Mouse (Mus musculus): Measurements from ENCODE around the gene Fcrl1. TPM values are rescaled to one million over a fixed set of nuclear protein-coding genes. Genes with fewer than 3 reads are reported as not detected.

Fcrl1 gene
- total RNA-seq, 4 experiments from 2014 or later = 0.37 to 0.49 TPM; not detected in 2

DNA sequence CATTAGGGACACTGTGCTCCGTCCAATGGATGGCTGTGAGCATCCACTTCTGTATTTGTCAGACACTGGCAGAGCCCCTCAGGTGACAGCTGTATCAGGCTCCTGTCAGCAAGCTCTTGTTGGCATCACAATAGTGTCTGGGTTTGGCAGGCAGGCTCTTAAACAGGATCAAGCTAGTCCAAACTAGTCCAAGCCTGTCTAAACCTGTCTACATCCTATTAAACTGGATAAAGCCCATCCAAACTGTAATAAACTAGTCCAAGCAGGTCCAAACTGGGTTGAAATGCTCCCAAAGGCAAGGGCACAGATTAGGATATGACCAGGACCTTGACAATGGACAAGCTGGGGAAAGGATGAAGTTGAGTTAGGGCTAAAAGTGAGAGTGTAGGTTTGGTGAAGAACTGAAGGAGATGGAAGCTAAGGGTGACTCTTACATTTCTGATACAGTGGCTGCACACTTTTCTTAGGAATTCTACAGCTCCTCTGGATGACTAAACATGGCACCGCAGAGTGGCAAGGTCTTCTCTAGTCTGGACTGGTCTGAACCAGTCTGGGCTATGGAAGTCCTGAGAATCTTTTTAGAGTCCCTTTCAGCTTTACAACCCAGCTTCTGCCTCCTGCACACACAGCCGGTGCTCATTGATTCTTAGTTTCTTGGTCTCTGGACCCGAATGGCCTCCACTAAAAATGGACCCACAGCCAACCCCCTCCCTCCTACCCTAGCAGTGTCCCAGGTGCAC lies 33.2 kb downstream of the Fcrl1 start:
- no peak for DNase-seq (ENCODE audit: low spot score in 2 of 2)

DNA sequence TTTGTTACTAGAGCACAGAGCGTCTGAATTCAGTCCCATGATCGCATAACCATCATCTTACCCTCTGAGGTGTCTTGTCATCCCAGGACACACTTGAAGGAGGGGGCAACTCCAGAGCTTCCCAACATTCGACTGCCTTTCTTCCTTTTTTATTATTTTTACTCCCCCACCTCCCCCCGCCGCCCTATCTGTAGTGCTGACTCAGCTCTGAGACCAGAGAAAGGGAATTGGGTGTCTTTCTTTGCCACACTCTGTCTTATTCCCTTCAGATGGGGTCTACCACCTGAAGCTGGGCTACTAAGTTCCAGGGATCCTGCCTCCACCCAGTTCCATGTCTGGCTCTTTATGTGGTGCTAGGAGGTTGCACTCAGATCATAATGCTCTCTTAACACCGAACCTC lies 34.4 kb downstream of the Fcrl1 start:
- DNase-seq (ENCODE audit: low spot score in 2 of 2) = no peak

DNA sequence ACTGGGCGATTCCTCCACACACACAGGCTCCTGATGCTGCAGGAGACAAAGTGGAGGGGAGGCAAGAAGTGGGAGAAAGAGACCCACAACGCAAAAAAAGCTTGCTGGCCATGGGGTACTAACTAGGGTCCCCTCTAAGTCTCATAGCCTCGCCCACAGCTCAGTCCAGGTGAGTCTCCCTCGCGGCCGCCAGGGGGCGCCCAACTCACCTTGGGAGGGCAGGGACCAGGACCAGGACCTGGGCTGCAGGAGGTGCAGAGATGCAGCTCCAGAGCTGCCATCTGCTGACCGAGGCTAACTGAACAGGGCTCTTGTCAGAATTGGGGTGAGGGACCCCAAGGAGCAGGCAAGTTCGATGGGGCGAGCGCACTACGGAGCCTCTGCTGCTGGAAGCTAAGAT lies 35.0 kb downstream of the Fcrl1 start:
- peak in 1 of 2 experiments; percentile 18 for DNase-seq (ENCODE audit: low spot score in 2 of 2)

DNA sequence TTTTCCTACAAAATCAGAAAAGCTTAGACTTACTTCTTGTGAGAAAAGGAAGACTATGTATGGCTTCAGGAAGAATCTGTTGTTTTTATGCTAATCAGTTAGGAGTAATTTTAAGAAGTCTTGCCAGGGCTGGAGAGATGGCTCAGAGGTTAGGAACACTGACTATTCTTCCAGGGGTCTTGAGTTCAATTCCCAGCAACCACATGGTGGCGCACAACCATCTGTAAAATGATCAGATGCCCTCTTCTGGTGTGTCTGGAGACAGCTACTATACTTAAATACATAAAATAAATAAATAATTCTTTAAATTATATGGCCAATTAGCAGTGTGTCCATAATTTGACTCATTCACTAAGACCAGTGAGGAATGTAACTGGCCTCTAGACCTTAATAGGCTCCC lies 44.5 kb downstream of the Fcrl1 start:
- no peak for DNase-seq (ENCODE audit: low spot score in 2 of 2)

DNA sequence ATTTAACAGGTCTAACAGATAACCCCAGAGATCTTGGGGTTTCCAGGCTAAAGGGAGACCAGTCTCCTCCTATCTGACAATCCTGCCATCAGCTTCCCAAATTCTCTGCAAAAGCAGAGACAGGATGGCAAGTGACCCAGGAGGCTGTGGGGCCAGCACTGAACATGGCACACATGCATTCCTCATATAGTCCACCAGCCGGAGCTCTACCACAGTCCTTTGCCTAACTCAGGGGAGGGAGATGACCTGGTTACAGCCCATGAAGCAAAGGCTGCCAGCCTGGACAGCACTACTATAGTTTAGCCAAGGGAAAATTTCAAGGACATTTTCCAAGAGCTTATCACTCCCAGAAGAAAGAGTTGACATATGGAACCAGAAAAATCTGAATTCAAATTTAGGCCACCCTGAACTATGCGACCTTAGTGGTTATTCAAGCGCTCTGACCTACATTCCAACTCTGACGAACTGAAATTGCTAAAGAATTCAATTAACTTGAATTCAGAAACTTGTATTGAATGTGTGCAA lies 46.3 kb downstream of the Fcrl1 start:
- DNase-seq (ENCODE audit: low spot score in 2 of 2) = no peak

DNA sequence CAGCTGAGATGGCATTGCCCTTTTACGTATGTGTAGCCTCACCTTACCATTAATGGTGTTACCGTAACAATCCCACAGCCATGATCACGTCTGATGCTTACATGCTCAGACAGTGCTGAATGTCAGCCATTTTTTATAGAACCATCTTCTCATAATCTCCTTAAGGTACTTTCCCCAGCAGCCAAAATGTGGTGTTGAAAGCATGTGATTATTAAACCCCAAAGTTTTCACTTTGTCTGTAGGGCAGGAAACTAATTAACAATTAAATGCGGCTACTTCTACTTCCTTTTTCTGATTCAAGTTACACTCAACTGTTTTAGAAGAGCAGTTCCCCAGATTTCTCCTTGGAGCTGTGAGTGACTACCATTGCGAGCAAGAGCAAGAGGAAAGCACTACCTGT lies 59.3 kb downstream of the Fcrl1 start, which contains the start of gene Fcrl5:
TSS of gene Fcrl5 (plus strand) at position 295 of the 400 bp plus-strand sequence.
- DNase-seq (ENCODE audit: low spot score in 2 of 2) = no peak

DNA sequence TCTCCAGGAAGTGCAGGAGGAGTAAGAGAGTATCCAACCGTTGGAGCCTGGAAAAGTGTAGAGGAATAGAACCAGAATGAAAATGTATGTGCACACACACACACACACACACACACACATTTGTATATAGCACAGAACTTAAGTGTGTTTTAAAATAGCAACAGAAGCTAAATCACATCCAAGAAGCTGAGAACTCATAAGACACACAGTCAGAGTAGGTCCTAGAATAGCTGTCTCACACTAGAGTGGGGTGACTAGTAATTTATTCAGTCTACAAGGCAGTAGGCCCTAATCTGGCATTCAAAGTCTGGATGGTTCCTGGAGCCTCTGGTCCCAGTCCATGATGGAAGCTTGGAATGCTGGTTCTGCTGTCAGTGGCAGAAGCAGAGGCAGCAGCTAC lies 64.4 kb downstream of the Fcrl1 start:
- no peak for DNase-seq (ENCODE audit: low spot score in 2 of 2)

DNA sequence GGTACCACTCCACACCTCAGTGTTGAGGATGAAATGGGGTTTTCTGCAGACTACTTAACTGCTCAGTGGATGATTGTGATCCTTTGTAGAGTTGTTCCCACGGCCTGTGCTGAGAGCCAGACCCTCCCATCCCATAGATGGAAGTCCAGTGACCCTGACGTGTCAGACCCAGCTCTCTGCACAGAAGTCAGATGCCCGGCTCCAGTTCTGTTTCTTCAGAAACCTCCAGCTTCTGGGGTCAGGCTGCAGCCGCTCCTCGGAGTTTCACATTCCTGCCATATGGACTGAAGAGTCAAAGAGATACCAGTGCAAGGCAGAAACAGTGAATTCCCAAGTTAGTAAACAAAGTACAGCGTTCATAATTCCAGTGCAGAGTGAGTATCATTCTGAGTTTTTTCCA lies 67.8 kb downstream of the Fcrl1 start:
- no peak for DNase-seq (ENCODE audit: low spot score in 2 of 2)

Other genes starting within 250 kb of the Fcrl1 start
- gene Kirrel, start 201.6 kb upstream of the Fcrl1 start, total RNA-seq (2022) = 1 to 10 TPM; 4.0 to 5.2 (median 4.7) TPM
- 10 to 100 TPM; 22.0 to 79.0 (median 36.7) TPM for gene Fcrls, start 112.6 kb upstream of the Fcrl1 start, total RNA-seq (2022)
- not detected for gene Cd5l, start 18.5 kb upstream of the Fcrl1 start, total RNA-seq (2022)
- gene Fcrl5, start 59.4 kb downstream of the Fcrl1 start, total RNA-seq (2022) = not detected
- 10 to 100 TPM; 24.1 to 26.8 (median 24.7) TPM for gene Etv3, start 149.0 kb downstream of the Fcrl1 start, total RNA-seq (2022)
- 10 to 100 TPM; 49.1 to 60.9 (median 52.4) TPM for gene Arhgef11, start 241.2 kb downstream of the Fcrl1 start, total RNA-seq (2022)